Mouse (Mus musculus): ENCODE measurements around the gene Psmd12. TPM values are rescaled to one million over a fixed set of nuclear protein-coding genes. Genes with fewer than 3 reads are reported as not detected.

The Psmd12 gene
- 100 to 1,000 TPM in 1 of 2 experiments, 10 to 100 TPM in 1; 92.3 to 104 TPM for total RNA-seq (2021)
- long read RNA-seq, experiment 1, transcript Psmd12-201 (11 exons, 1,904 nt): major isoform, 281 of 303 reads
- long read RNA-seq, experiment 1, partial matches to known transcripts: 18 of 303 reads
- long read RNA-seq, experiment 1, other reads (novel, unspliced or antisense): 4 of 303 reads
- long read RNA-seq, experiment 2, transcript Psmd12-201 (11 exons, 1,904 nt): major isoform, 348 of 358 reads
- long read RNA-seq, experiment 2, partial matches to known transcripts: 6 of 358 reads
- long read RNA-seq, experiment 2, other reads (novel, unspliced or antisense): 4 of 358 reads

- DNase-seq: peak; percentile 95
Measured at GRCm38 (mm10) chr11:107479053-107479861, at the start of gene Psmd12. TSS of gene Psmd12 (plus strand) at chr11:107479484.

- DNase-seq: no peak
Measured at GRCm38 (mm10) chr11:107431197-107431965, 47.9 kb upstream of the Psmd12 start.

GRCm38 (mm10) chr11:107435776-107436449, 43.4 kb upstream of the Psmd12 start:
- no peak for DNase-seq

GRCm38 (mm10) chr11:107437723-107438122, 41.6 kb upstream of the Psmd12 start:
- DNase-seq: no peak

- no peak for DNase-seq
Measured at GRCm38 (mm10) chr11:107438140-107438539, 41.1 kb upstream of the Psmd12 start.

- DNase-seq: no peak
Measured at GRCm38 (mm10) chr11:107441050-107441449, 38.2 kb upstream of the Psmd12 start.

GRCm38 (mm10) chr11:107443121-107444095, 35.9 kb upstream of the Psmd12 start:
- DNase-seq: no peak

GRCm38 (mm10) chr11:107445683-107446082, 33.6 kb upstream of the Psmd12 start:
- no peak for DNase-seq

- no peak for DNase-seq
Measured at GRCm38 (mm10) chr11:107446650-107447049, 32.6 kb upstream of the Psmd12 start.

- DNase-seq: peak; percentile 39
Measured at GRCm38 (mm10) chr11:107447349-107447748, 31.9 kb upstream of the Psmd12 start.

GRCm38 (mm10) chr11:107447915-107448314, 31.4 kb upstream of the Psmd12 start:
- DNase-seq: no peak

GRCm38 (mm10) chr11:107449169-107449910, 29.9 kb upstream of the Psmd12 start:
- peak; percentile 28 for DNase-seq

- no peak for DNase-seq
Measured at GRCm38 (mm10) chr11:107450097-107450496, 29.2 kb upstream of the Psmd12 start.

- no peak for DNase-seq
Measured at GRCm38 (mm10) chr11:107451106-107451505, 28.2 kb upstream of the Psmd12 start.

GRCm38 (mm10) chr11:107452053-107452452, 27.2 kb upstream of the Psmd12 start:
- DNase-seq: no peak

GRCm38 (mm10) chr11:107454546-107455462, 24.5 kb upstream of the Psmd12 start:
- DNase-seq: no peak

- DNase-seq: no peak
Measured at GRCm38 (mm10) chr11:107457282-107457681, 22.0 kb upstream of the Psmd12 start.

GRCm38 (mm10) chr11:107458286-107458685, 21.0 kb upstream of the Psmd12 start:
- DNase-seq: no peak

- DNase-seq: no peak
Measured at GRCm38 (mm10) chr11:107458986-107459385, 20.3 kb upstream of the Psmd12 start.

All from gastrocnemius, postnatal 25 days (tissue).